Mouse (Mus musculus) heart, postnatal 10 days (tissue): Measurements from ENCODE around the gene Smarca2. TPM values are rescaled to one million over a fixed set of nuclear protein-coding genes. Genes with fewer than 3 reads are reported as not detected.
"Not testable (repeated sequence)": the region's sequence is repeated elsewhere in the genome, so short reads cannot be mapped to it uniquely, and the experiment has no call there.

ENCODE experiments used
- DNase-seq, 2 experiments: peaks; one replicate each; pipeline ENCODE4 v3.0.0; 2021
- intact Hi-C: fragments of 180-260 bp; cut with DNase I; formaldehyde crosslinking; loops from one replicate; pipeline ENCODE4 v1.15.1; 2025
- total RNA-seq, 2 experiments: library from RNA; stranded (reverse); gene quantifications; 2 replicates each; pipeline ENCODE4 v1.2.3; 2021

Gene Smarca2
- total RNA-seq, 2 experiments from 2014 or later = 69.6 to 70.0 TPM

DNA sequence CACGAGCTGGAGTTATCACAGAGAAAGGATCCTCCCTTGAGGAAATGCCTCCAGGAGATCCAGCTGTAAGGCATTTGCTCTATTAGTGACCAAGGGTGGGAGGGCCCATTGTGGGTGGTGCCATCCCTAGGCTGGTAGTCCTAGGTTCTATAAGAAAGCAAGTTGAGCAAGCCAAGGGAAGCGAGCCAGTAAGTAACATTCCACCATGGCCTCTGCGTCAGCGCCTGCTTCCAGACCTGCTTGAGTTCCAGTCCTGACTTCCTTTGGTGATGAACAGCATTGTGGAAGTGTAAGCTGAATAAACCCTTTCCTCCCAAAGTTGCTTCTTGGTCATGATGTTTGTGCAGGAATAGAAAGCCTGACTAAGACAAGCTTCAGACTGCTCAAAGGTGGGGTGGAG lies 140.2 kb downstream of the Smarca2 start:
- not testable (repeated sequence) for DNase-seq
- intact Hi-C loops = loop anchor here (5.0 kb wide), 1 partner anchor 102 kb away; no protein-coding TSS in a partner anchor

DNA sequence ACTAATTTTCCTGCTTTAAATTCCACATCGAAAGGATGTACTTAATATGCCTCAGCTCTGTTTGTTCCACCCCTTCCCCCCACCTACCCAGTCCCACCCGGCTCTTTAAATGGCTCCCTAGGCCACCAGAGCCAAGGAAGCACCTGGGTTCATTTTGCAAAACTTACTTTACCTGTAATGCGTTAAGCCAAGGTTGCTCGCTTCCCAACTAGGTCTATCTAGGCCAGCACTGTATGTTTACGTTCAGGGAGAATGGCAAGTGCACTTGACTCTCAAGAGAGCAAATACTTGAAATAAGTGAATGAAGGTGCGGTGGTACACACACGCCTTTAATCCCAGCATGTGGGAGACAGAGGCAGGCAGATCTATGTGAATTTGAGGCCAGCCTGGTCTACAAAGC lies 140.7 kb downstream of the Smarca2 start:
- intact Hi-C loops = loop anchor here (5.0 kb wide), 1 partner anchor 102 kb away; no protein-coding TSS in a partner anchor
- no peak for DNase-seq

DNA sequence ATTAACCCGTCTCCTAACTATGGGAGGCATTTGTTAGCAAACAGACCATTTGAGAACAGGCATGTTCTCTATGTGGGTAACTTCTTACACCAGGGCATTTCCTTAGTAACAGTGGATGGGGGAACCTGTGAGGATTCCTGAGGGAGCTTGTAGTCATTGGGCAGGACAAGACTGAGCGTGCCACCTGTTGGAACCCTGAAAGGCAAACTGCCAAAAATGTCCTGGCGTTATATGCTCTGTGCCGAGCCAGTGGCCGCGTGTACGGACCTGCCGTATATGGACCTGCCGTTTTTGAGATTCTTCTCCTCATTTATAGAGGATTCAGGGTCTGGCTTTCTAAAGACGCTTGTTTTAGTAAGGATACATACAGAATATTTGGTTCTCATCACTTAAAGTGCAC lies 141.4 kb downstream of the Smarca2 start:
- intact Hi-C loops = loop anchor here (5.0 kb wide), 1 partner anchor 101 kb away; no protein-coding TSS in a partner anchor
- no peak for DNase-seq

DNA sequence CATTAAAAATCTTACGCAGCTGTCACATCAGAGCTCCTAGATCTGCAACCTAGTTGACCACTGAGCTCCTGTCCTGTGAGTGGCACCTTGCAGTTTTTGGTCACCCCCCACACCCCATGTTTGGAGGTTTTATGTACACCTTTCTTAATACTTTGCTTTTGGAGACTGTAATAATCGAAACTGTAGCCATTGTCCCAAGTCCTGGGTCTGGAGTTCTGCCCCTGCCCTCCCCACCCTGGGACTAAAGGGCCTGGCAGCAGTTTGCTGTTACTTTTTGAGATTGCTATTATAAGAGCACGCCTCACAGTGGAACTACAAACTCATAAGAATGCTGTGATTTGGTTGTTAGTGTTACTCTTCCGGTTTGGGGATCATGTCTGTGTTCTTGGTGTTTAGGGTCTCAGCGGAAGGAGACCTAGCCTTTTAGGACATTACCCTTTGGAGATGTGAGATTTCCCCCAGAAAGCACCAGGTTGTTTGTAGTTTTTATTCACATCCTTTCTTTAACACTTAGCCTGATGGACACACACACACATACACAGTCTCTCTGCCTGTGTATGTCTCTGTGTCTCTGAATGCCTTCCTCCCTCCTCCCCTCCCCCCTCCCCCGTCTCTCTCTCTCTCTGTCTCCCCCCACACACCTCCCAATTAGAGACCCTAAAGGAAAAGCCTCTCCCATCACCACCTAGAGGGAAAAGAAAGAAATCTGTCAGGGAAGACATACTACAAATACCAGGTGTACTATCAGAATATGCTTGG lies 142.0 kb downstream of the Smarca2 start:
- intact Hi-C loops = loop anchor here (5.0 kb wide), 1 partner anchor 100 kb away; no protein-coding TSS in a partner anchor

DNA sequence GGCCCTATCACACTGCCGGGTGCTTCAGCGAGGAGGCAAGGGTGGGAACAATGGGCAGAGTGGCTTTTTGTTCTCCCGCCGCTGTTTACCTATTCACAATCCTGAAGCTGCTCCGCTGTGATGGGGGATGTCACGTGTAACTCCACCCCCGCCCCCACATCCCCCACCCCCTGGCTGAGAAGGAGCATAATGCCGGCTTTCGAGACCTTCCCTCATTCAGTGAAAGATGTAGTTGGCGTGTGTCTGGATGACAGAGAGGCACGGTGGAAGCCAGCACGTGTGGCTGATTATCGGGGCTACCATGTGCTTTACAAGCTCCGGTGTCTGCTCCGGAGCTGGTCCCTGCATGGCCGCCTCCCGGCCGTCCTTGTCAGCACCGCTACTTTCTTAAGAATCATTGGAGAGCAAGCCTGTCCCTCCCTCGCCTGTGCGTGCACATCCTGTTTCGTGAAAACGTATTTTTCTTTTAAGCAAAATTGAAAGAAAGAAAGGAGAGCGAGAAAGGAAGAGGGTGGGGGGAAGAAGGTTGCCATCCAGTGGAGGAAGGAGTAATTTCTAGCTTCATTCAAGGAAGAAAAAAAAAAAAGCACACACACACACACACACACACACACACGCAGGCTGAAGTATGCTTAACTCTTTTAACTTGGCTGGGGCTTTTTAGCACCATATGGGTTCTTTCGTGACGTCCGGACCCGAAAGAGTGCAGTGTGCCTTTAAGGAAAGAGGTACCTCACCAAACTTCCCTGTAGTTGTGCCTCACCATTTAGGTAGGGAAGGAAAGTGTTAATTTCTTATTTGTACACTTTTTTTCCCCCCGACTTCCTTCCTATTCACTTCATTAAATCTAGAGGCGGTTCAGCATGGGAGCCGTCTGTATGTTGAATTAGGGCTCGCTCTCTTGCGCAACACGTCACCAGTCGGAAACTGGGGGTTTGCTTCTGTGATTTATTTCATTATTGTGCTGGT lies 143.0 kb downstream of the Smarca2 start:
- intact Hi-C loops = loop anchor here (5.0 kb wide), 1 partner anchor 99 kb away; no protein-coding TSS in a partner anchor

More for the DNA sequence above, 142.0 kb downstream of the Smarca2 start:
- DNase-seq = no peak

DNA sequence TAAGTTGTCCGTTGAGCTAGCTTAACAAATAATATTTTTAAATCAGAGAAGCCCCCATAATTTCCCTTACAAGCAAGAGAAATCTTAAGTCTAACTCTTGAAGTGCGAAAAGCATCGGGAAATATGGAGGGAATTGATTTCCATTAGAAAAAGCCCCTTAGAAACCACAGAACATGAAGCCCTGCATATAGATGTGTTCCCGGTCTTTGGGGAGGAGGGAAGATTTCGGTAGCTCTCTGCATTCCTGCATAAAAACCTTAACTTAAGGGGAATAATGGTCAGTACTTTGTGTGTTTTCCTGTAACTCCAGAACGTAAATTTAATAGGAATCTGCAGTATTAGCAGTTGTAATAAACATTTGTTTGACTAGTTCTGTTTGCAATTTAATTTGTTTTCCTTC lies 143.8 kb downstream of the Smarca2 start:
- DNase-seq = peak; percentile 20 to 40

More for the DNA sequence above, 143.0 kb downstream of the Smarca2 start:
- DNase-seq = peak; percentile 76 to 77

DNA sequence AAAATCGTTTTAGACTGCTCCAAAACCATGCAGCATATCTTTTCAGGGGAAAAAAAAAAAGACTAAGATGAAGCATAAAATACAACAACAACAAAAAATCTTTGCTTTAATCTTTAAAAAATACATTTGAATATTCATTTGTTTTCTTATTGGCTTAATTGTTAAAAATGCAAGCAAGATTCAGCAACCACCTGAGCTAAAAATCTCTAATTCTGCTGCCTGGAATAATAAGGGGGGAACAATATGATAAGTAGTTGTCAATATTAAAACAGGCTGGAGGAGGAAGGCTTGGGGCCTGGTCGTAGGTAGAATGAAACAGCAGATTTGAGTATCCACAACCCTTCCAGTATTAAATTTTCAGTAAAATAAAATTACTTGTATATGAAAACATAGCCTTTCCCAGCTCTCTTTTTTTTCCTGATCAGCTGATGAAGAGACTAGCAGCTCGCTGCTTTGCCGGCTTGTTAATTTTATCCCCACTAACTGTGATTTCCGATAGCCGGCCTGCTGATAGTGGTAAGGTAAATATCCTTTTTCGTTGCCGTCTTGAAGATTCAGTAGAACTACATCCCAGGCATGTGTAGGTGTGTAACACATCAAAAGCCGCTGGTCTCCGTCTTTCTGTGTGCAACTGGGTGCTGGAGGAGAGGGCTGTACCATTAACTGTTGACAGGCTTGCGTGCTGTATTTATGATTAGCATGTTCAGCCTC lies 144.7 kb downstream of the Smarca2 start:
- intact Hi-C loops = loop anchor here (5.0 kb wide), 1 partner anchor 98 kb away; no protein-coding TSS in a partner anchor
- peak; percentile 34 to 40 for DNase-seq

More for the DNA sequence above, 143.8 kb downstream of the Smarca2 start:
- intact Hi-C loops = loop anchor here (5.0 kb wide), 1 partner anchor 99 kb away; no protein-coding TSS in a partner anchor

DNA sequence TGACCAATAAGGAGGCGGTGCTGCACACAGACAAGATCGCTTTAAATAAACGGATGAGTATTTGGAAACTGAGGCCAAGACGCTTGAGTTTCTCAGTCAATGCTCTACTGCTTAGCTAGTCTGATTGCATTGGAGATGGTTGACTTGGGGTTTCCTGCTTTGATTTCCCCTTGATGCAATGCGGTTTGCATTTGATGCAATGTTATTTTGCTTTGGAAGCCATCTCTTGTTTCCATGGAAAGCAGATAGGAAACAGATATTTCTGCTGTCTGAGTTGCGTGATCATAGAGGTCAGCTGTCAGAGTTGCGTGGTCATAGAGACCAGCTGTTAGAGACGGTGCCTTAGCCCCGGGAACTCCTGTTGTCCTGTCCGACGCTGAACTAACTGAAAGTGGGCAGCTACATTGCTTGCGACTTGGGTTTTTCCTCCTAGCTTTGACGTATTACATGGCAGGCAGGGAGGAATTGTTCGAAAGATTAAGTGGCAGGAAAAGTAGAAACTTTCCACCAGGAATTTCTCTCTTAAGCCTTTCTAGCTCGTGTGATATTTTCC lies 147.8 kb downstream of the Smarca2 start:
- intact Hi-C loops = no loop called here
- peak; percentile 19 to 27 for DNase-seq

DNA sequence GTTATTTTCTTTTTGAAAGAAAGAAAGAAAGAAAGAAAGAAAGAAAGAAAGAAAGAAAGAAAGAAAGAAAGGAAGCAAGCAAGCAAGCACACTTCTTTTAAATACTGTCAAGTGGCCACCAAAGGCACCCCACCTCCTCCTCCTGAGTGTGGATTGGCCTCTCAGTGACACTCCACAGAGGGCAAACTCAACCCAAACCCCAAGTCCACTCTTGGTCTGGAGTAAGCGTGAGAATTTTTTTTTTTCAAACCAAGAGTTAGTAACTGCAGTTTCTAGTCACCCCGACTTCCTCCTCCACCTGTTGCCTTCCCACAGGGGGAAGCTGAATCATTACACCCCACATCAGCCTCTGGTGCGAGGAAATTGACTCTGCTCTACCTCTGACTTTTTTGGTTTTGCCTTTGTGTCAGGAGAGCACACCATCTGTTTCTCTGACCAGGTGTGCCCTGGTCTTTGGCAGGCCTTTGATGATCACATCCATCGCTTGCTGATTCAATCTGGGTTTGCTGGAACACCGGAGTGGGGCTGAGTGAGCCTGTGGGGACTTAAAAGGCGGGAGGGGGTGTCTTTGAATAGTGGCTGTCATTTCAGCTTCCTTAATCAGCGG lies 148.5 kb downstream of the Smarca2 start:
- intact Hi-C loops = no loop called here
- DNase-seq = no peak

DNA sequence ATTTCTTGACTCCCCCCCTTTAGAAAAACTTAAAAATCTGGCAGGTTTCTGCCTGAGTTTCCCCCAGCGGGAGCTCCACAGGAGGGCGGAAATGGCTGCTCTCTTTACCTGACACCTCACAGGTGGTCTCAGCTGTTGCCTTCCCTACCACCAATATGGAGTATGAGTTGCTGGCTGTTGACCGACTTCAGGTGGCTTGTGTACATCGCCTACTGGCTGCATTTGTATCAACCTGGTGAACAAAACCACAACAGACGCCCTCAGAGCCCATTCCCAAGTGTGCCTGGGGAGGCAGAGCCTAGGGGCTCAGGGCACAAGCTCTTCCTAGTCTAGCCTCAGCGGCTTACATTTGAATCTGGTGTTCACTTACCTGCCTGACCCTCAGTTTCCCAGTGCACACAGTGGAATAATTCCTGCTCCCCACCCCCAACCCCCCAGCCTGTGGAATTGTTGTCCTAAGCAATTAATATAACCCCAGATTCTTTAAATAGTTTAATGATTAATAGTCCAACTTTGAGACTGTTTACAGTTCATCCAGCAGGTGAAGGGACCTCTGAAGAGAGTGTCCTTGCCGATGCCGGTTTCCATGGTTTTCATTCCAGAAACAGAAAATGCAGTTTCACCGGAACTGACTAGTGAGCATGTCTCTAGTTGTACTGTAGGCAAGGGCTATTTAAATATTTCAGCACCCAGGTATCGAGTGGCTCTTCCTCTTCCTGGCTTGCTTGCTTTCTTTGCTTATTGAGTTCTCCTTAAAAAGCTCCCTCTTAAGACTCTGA lies 149.4 kb downstream of the Smarca2 start:
- intact Hi-C loops = no loop called here
- no peak for DNase-seq

DNA sequence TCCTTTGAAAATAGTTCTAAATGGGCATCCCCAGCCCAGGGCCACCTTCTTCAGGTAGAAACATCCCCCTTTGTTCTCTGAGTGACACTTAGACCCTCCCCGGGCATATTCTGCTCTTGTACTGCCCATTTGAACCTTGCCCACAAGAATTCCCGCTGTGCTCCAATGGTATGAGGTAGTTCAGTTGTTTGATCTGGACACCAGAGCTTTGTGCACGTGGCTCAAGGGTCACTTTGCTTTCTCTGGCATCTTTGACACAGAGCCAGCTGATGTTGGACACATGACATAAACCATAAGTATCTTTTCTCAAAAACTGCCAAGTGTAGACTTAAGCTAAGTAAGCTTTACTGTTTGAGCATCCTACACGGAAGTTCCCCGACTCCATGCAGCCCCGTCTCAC lies 151.1 kb downstream of the Smarca2 start:
- DNase-seq = no peak
- intact Hi-C loops = no loop called here

DNA sequence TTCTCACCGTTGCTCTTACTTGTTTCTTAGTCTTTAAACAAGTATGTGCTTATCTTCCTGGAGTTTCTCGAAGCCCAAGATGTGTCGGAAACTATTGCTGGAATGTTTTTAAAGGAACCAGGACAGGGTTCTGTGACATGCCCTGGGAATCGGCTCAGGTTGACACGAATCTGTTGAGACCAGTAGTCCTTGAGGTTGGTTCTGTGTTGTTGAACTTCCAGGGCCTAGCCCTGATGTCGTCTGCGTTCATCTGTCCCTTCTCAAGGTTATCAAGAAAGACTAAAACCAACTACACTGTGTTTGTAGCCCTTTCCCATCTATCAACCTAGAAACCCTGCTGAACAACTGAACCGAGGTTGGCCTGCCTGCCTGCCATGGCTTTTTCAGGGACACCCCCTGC lies 151.5 kb downstream of the Smarca2 start:
- no peak for DNase-seq
- intact Hi-C loops = no loop called here

DNA sequence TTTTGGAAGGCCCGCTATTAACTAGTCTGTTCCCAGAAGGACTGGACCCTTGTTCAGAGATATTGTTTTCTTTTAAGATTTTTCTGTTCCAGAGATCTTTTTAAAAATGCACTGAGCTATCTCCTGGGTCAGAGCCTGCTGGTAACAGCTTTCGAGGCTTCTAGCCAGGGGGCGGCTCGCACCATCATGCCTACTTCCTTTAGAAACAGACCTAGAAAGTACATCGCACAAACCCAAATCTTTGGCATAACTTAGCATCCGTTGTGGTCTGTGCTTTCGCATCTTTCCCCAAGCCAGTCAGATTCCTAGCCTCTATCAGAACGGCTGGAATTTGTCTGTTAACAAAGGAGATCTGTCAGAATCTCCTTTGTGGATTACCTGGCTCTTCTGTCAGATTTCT lies 153.3 kb downstream of the Smarca2 start:
- intact Hi-C loops = no loop called here
- peak; percentile 23 to 28 for DNase-seq

DNA sequence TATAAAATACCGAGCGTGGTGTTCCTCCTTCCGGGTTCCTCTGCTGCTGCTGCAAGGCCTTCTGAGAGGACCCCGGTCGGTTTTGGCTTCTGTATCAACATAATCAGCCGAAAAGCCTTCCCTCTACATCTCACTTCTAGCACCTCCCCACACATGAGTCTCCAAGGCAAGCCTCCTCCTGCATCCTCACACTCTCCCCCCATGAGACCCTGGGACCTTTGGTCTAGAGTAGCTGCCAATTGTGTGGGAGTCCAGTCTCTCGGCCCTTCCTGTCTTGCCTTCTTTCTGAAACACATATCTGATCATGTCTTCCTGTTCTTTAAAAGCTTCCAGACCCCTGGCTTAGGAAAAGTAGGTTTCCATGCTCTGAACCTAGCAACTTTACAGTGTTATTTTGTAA lies 153.8 kb downstream of the Smarca2 start:
- intact Hi-C loops = no loop called here
- peak; percentile 55 to 63 for DNase-seq

DNA sequence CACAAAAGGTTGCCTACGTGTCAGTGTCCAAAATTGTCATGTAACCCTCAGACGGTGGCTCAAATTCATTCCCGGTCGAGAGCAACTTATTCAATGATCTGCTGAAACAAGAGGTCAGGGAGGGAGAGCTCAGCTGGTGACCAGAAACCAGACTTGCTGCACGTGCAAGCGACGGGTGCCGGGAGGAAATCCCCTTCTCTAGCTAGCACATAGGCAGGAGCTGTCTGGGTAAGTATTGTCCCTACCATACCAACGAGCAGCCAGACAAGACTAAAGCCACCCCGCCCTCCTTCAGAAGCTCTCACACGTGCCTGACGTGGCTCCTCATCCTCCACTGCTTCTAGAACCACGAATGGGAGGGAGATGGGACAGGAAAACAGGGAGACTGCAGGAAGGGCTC lies 154.4 kb downstream of the Smarca2 start:
- DNase-seq = peak in 1 of 2 experiments; percentile 17
- intact Hi-C loops = no loop called here

DNA sequence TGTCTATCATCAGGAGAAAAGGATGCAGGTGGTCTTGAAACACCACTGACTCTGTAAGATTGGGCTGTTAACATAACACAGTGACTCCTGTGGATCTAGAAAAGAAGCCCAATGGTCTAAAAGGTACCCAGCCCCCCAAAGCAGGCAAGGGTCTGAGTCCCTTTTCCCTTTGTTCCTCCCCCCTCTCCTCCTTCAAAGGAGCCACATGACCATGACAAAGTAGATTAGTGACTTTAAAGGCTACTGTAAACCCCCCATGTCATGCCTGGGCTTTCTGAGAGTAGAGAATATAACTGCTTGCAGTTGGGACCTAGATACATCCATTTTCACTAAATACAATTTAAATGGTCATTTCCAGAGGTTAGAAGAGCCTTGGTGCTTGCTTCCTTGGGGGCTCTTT lies 156.4 kb downstream of the Smarca2 start:
- intact Hi-C loops = no loop called here
- DNase-seq = no peak

DNA sequence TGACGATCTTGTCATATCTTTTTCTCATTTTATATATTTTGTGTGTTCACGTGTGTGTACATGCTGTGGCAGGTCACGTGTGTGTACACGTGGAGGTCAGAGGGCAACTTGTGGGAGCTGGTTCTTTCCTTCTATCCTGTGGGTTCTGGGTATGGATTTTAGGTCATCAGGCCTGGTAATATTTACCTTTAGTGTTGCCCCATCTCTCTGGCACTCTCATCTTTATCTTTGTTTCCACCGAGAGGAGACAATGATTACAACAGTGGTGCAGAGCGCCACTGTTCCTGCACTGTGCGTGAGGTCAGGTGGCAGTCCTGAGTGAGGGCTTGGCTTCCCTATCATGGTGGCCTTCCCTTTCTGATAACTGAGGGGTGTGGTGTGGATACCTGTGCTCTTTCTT lies 160.6 kb downstream of the Smarca2 start:
- DNase-seq = no peak
- intact Hi-C loops = no loop called here

DNA sequence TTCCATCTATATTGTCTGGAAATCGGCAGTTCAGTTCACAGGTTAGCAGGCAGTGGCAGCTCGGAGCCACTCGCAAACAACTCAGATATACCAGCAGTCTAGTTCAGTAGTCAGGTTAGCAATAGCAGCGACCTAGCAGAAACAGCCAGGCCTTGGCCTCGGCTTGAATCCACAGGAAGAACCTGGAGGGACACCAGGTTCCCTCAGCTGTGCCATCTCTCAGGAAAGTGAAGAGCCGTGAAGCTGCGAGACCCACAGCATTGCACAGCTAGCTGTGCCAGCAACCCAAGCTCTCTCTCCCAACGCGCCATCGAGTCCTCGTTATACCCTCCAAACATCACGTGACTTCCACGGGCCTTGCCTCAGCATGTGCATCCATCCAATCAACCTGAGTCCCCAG lies 162.6 kb downstream of the Smarca2 start:
- no peak for DNase-seq
- intact Hi-C loops = no loop called here

DNA sequence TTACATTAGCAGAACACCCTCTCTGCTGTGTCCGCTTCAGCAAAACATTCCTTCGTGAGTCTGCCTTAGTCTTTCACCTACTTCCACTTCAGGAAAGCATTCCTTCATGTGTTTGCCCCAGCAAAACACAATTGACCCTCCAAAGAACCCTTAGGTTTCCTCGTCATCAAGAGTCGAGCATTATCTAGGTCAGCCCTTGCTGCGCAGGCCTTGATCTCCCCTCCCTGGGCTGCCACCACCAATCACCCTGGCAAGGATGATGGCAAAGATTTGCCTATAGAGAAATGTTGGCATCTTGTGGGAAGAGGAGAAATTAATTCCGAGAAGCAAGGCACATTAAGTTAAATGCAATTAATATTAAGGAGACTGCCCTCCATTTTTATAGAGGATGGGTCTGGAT lies 163.1 kb downstream of the Smarca2 start:
- intact Hi-C loops = no loop called here
- no peak for DNase-seq
